In genomic region chrX:134808755-134809224, GRCm38 (mm10) we compare ENCODE assay signal across 8 mouse cellular contexts. TPM values are rescaled to one million over a fixed set of nuclear protein-coding genes. Genes with fewer than 3 reads are reported as not detected.
DNase-seq lines count a peak whose midpoint lies in the region; TF ChIP-seq lines count a peak whose summit lies in the region.

Armcx2 (minus strand) TSS chrX:134809221.

- H3K27me3 ChIP-seq in spleen, adult 2 months (ENCODE audit: control insufficient read depth, insufficient read depth, low read length) = no peaks in the 10 kb centered on the region
- H3K27me3 ChIP-seq in megakaryocyte, embryonic 14.5 days (replicated peaks) = peaks cover 32% of the 10 kb centered on the region

- peak; percentile 25 to 41 for DNase-seq in spleen, adult 2 months (ENCODE audit: low read depth in 1 of 2, low spot score in 2 of 2)
- no peak for DNase-seq in spleen, adult 12 weeks (ENCODE audit: low spot score)
- peak; percentile 63 to 75 for DNase-seq in cerebellum, postnatal 25 days
- DNase-seq in gastrocnemius, postnatal 14 days = peak; percentile 43
- DNase-seq in induced T-regulatory cell, adult 2 months (ENCODE audit: low read depth) = peak; percentile 47
- DNase-seq in left cerebral cortex, postnatal 10 days (ENCODE audit: extremely low spot score in 1 of 2, low spot score in 2 of 2) = peak; percentile 45 to 70
- DNase-seq in right cerebral cortex, postnatal 14 days = peak; percentile 42

- no peaks in the 10 kb centered on the region for H3K9me3 ChIP-seq in megakaryocyte, embryonic 14.5 days

- H3K4me3 ChIP-seq in spleen, adult 2 months (ENCODE audit: extremely low read depth, insufficient read depth, insufficient read length) = peak within 1 kb of the TSS; percentile 61
- peak within 1 kb of the TSS; percentile 90 for H3K4me3 ChIP-seq in megakaryocyte, embryonic 14.5 days (replicated peaks)

- intact Hi-C loops in gastrocnemius, postnatal 14 days (cut with DNase I; ENCODE audit: low total_unique reads) = no loop called here
- intact Hi-C loops in left cerebral cortex, postnatal 10 days (cut with DNase I) = no loop called here

- TF ChIP-seq POLR2A in spleen, adult 2 months (IDR thresholded peaks at IDR 0.05; ENCODE audit: low read depth, low read length) = no peak

- 22% methylated on average over 16 of the region's 16 CpGs for WGBS in spleen, adult 2 months

- no peaks in the 10 kb centered on the region for H3K36me3 ChIP-seq in spleen, adult 2 months (ENCODE audit: control insufficient read depth, insufficient read depth, low read length)
- H3K36me3 ChIP-seq in megakaryocyte, embryonic 14.5 days (replicated peaks; ENCODE audit: low read length) = peaks cover 17% of the 10 kb centered on the region

- H3K27ac ChIP-seq in spleen, adult 2 months (ENCODE audit: insufficient read depth, low read length) = no peak within 1 kb of the TSS; the same call in 1 of the 2 replicates

- TF ChIP-seq CTCF in spleen, adult 2 months (IDR thresholded peaks at IDR 0.05; ENCODE audit: extremely low read depth, insufficient read depth, insufficient read length, insufficient replicate concordance) = no peak

- no peaks in the 10 kb centered on the region; the same call in 1 of the 2 replicates for H3K4me1 ChIP-seq in spleen, adult 2 months (ENCODE audit: control insufficient read depth, insufficient read depth, insufficient read length)
- H3K4me1 ChIP-seq in megakaryocyte, embryonic 14.5 days = peaks cover 12% of the 10 kb centered on the region

RNA-seq across cellular contexts. Expression of gene Armcx2, which starts in this region (rescaled TPM):
- 9.0 and 11.5 TPM in 2 replicates for polyA plus RNA-seq in spleen, adult 2 months (2012; rRNA removed)
- total RNA-seq in gastrocnemius, postnatal 14 days (2021) = 10 to 100 TPM; 12.9 to 18.6 TPM
- 10 to 100 TPM; 90.3 to 94.4 TPM for total RNA-seq in left cerebral cortex, postnatal 10 days (2021)
- 2.7 and 6.2 TPM in 2 replicates for polyA plus RNA-seq in megakaryocyte, embryonic 14.5 days (2012; ENCODE audit: insufficient read depth, low replicate concordance)

Comparison
In these comparisons a context has a peak if more than half of its experiments do, and no peak if none do; other contexts are left out.
1. RNA of gene Armcx2 (total RNA-seq): 90.3 to 94.4 TPM in left cerebral cortex, postnatal 10 days; 12.9 to 18.6 TPM in gastrocnemius, postnatal 14 days; every median in the first group is over 4 times any median in the second.